Mouse (Mus musculus): Measurements from ENCODE around the gene Exoc1. TPM values are rescaled to one million over a fixed set of nuclear protein-coding genes. Genes with fewer than 3 reads are reported as not detected.

Gene Exoc1
- polyA plus RNA-seq, 1 experiment from 2014 or later, result 75.8 TPM

DNA sequence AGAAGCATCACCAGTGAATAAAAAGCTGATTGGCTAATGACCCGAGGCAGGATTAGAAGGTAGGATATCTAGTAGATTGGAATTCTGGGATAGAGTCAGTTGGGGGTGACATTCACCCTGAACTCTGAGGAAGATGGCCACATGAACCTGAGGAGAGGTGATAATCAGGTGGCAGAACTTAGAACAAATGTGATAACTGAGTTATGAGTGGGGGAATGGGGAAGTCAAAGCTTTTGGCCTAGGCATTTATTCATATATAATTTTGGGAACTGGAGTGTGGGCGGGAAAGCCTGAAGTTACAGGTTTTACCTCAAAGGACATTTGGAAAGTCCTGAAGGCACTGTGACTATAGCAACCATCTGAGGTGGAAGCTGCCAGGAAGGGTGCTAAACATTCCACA, 56.3 kb downstream of the Exoc1 start:
- H3K9me3 ChIP-seq (ENCODE audit: control insufficient read depth, low read length), result no peaks in the 10 kb centered on the region
- no peak overlapping the region for H3K4me3 ChIP-seq (replicated peaks; ENCODE audit: low read depth, low read length)
- DNase-seq (no peak), ATAC-seq (ENCODE audit: low FRiP score, low TSS enrichment) (no peak)
- no peak overlapping the region for H3K27ac ChIP-seq (replicated peaks; ENCODE audit: low read depth, low read length)
- no peak overlapping the region for H3K9ac ChIP-seq (replicated peaks; ENCODE audit: low read length)
- H3K36me3 ChIP-seq (ENCODE audit: control insufficient read depth, insufficient read depth, low read length), result no peaks in the 10 kb centered on the region
- WGBS, result 82% methylated on average over 2 of the region's 2 CpGs
- no peaks in the 10 kb centered on the region for H3K27me3 ChIP-seq (ENCODE audit: control insufficient read depth, insufficient read depth, low read length)
- H3K4me1 ChIP-seq (ENCODE audit: control insufficient read depth, insufficient read depth, low read length), result peaks cover 7% of the 10 kb centered on the region
- no peak overlapping the region for H3K4me2 ChIP-seq (ENCODE audit: low read length)

DNA sequence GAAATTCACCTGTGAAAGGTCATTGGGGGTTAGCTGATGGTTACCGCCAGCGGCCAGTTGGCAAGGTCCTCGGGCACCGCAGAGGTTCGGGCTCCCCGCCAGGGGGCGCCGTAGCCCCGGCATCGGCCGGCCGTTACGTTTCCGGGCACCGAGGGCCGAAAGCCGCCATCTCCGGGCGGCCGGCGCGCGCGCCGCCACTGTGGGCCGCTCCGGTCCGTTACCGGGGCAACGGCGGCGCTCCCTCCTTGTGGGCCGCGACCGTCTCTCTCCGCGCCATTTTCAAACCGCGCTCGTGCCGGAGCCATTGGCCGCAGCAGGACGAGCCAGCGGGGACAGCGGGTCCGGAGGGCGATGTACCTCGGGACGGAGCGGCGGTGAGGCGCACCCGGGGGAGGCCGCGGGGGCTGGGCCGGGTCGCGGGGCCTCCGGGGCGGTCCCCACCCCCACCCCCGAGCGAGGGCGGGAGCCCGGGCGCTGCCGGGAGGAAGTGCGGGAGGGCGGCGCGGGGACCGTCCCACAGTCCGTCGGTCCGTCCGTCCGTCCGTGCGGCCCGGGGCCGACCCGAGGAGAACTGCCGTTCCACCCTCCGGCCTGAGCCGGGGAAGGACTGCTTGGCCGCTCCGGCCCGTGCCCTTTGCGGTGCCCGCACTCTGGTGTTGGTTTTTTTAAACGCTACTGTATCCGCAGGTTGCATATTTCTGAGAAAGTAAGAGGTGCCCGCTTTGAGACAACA, 59.6 kb downstream of the Exoc1 start, which contains the start of gene Cep135:
Gene Cep135 (plus strand): TSS at position 148 of the 733 bp plus-strand sequence.
- ATAC-seq (ENCODE audit: low FRiP score, low TSS enrichment) (peak; percentile 96), DNase-seq (peak; percentile 96)
- H3K27me3 ChIP-seq (ENCODE audit: control insufficient read depth, insufficient read depth, low read length), result no peaks in the 10 kb centered on the region
- peaks cover 7% of the 10 kb centered on the region for H3K4me1 ChIP-seq (ENCODE audit: control insufficient read depth, insufficient read depth, low read length)
- peak within 1 kb of the TSS; percentile 80 for H3K4me2 ChIP-seq (ENCODE audit: low read length)
- peak within 1 kb of the TSS; percentile 77 for H3K27ac ChIP-seq (replicated peaks; ENCODE audit: low read depth, low read length)
- H3K9me3 ChIP-seq (ENCODE audit: control insufficient read depth, low read length), result no peaks in the 10 kb centered on the region
- peak within 1 kb of the TSS; percentile 83 for H3K4me3 ChIP-seq (replicated peaks; ENCODE audit: low read depth, low read length)
- H3K9ac ChIP-seq (replicated peaks; ENCODE audit: low read length), result peak within 1 kb of the TSS; percentile 74
- H3K36me3 ChIP-seq (ENCODE audit: control insufficient read depth, insufficient read depth, low read length), result peaks cover 7% of the 10 kb centered on the region
- under 1% methylated on average over 78 of the region's 92 CpGs for WGBS

DNA sequence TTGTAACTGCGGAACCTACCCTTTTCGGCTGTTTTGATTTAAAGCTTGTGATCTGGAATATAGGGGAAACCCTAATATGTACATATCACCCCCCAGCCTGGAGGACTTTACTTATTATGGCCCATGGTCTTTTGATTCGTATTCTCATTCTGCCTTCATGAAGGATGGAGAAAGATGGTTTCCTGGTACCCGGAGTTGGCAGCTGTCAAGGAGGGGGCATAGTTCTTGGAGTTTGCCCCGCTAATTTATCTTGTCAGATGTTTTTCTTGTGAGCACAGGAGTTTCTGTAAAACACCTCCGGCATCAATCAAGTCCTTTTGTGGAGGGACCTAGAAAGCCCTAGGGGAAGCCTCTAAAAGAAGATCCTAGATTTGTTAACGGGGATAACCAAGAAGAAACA, 60.2 kb downstream of the Exoc1 start:
- DNase-seq, result no peak
- peak overlapping the region; percentile 77; the same call in 1 of the 2 replicates for H3K27ac ChIP-seq (replicated peaks; ENCODE audit: low read depth, low read length)
- no peak for ATAC-seq (ENCODE audit: low FRiP score, low TSS enrichment)
- H3K9ac ChIP-seq (replicated peaks; ENCODE audit: low read length), result peak overlapping the region; percentile 74
- H3K4me1 ChIP-seq (ENCODE audit: control insufficient read depth, insufficient read depth, low read length), result peaks cover 7% of the 10 kb centered on the region
- 3% methylated on average over 7 of the region's 7 CpGs for WGBS
- peak overlapping the region; percentile 80 for H3K4me2 ChIP-seq (ENCODE audit: low read length)
- no peaks in the 10 kb centered on the region for H3K9me3 ChIP-seq (ENCODE audit: control insufficient read depth, low read length)
- H3K27me3 ChIP-seq (ENCODE audit: control insufficient read depth, insufficient read depth, low read length), result no peaks in the 10 kb centered on the region
- peaks cover 10% of the 10 kb centered on the region for H3K36me3 ChIP-seq (ENCODE audit: control insufficient read depth, insufficient read depth, low read length)
- peak overlapping the region; percentile 83 for H3K4me3 ChIP-seq (replicated peaks; ENCODE audit: low read depth, low read length)

DNA sequence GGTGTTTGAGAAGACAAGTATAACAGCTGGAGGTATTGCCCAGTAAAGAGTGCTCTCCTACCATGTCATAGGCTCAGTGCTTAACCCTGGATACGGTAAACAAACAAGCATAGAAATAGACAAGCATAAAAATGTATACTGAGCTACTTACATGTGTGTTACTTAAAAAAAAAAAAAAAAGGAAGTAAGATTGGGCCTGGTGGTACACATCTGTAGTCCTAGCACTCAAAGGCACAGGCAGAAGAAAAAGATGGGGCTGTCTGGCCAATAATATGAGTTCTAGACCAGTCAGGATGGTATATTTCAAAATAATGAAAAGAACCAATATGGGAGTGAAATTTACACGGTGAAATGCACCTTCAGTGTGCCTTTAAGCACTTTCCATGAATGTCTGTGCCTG, 60.9 kb downstream of the Exoc1 start:
- Histone ChIP-seq H3K27me3 (ENCODE audit: control insufficient read depth, insufficient read depth, low read length) (no peaks in the 10 kb centered on the region), H3K9me3 (ENCODE audit: control insufficient read depth, low read length) (no peaks in the 10 kb centered on the region), H3K9ac (replicated peaks; ENCODE audit: low read length) (no peak overlapping the region), H3K4me1 (ENCODE audit: control insufficient read depth, insufficient read depth, low read length) (peaks cover 7% of the 10 kb centered on the region), H3K27ac (replicated peaks; ENCODE audit: low read depth, low read length) (no peak overlapping the region), H3K36me3 (ENCODE audit: control insufficient read depth, insufficient read depth, low read length) (peaks cover 17% of the 10 kb centered on the region), H3K4me2 (ENCODE audit: low read length) (peak overlapping the region; percentile 80), H3K4me3 (replicated peaks; ENCODE audit: low read depth, low read length) (no peak overlapping the region; the same call in 1 of the 2 replicates)
- ATAC-seq (ENCODE audit: low FRiP score, low TSS enrichment), result no peak
- WGBS, result 83% methylated on average over 2 of the region's 2 CpGs
- no peak for DNase-seq

DNA sequence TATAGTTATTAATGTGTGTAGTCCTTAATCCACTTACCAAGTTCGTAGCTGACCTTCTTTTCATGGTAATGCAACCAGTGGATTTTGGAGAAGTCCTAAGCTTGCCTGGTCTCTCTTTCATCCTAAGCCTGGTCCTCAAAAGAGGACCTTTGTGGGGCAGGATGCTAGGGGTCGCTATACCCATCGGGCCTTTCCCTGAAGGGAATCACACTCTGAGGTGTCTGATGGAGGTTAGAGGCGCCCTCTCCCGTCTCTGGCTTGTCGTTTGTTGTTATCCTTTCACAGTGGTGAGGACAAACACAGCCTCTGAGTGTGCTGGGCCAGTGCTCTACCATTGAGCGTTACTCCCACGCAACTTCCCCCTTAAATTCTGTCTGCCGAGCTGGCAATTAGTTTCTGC, 62.8 kb downstream of the Exoc1 start:
- no peak overlapping the region for H3K4me2 ChIP-seq (ENCODE audit: low read length)
- peaks cover 35% of the 10 kb centered on the region for H3K36me3 ChIP-seq (ENCODE audit: control insufficient read depth, insufficient read depth, low read length)
- WGBS, result 57% methylated on average over 9 of the region's 9 CpGs
- no peak overlapping the region for H3K27ac ChIP-seq (replicated peaks; ENCODE audit: low read depth, low read length)
- no peak overlapping the region for H3K4me3 ChIP-seq (replicated peaks; ENCODE audit: low read depth, low read length)
- peaks cover 7% of the 10 kb centered on the region for H3K4me1 ChIP-seq (ENCODE audit: control insufficient read depth, insufficient read depth, low read length)
- no peaks in the 10 kb centered on the region for H3K9me3 ChIP-seq (ENCODE audit: control insufficient read depth, low read length)
- H3K27me3 ChIP-seq (ENCODE audit: control insufficient read depth, insufficient read depth, low read length), result no peaks in the 10 kb centered on the region
- no peak overlapping the region for H3K9ac ChIP-seq (replicated peaks; ENCODE audit: low read length)
- ATAC-seq (ENCODE audit: low FRiP score, low TSS enrichment) (no peak), DNase-seq (no peak)

DNA sequence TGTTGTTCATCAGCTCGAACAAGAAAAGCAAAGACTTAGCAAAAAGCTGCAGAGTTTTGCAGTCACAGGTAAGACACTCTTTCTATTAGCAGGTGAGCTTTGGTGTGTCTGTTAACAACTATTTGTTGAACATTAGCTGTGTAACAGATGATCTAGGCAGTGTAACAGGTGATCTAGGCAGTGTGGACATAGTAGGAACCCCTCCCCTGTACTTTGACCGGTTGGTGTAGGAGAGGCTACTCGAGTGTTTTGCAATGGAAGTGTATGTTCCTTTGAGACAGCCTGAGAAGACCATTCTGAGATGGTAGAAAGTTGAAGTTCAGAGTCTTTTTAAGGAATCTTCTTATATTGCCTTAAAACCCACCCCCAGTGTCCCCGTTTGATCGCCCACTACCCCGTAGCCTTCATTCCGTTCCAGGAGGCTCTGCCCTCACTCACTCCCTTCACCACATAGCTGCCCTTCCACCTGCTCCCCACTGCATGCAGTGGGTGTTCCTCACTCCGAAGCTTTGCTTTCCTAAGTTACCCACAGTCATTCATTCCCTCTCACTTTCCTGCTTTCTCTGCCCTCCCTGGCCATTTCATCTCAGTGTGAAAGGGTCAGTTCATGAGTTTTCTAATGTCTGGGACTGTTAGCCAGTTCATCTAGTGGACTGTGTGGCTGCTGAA, 80.7 kb downstream of the Exoc1 start:
- Histone ChIP-seq H3K9ac (replicated peaks; ENCODE audit: low read length) (no peak overlapping the region), H3K4me3 (replicated peaks; ENCODE audit: low read depth, low read length) (no peak overlapping the region), H3K36me3 (ENCODE audit: control insufficient read depth, insufficient read depth, low read length) (peaks cover 49% of the 10 kb centered on the region), H3K9me3 (ENCODE audit: control insufficient read depth, low read length) (no peaks in the 10 kb centered on the region), H3K4me1 (ENCODE audit: control insufficient read depth, insufficient read depth, low read length) (no peaks in the 10 kb centered on the region), H3K27ac (replicated peaks; ENCODE audit: low read depth, low read length) (no peak overlapping the region), H3K4me2 (ENCODE audit: low read length) (no peak overlapping the region), H3K27me3 (ENCODE audit: control insufficient read depth, insufficient read depth, low read length) (no peaks in the 10 kb centered on the region)
- WGBS, result 97% methylated on average over 8 of the region's 8 CpGs
- ATAC-seq (ENCODE audit: low FRiP score, low TSS enrichment), result no peak
- no peak for DNase-seq

DNA sequence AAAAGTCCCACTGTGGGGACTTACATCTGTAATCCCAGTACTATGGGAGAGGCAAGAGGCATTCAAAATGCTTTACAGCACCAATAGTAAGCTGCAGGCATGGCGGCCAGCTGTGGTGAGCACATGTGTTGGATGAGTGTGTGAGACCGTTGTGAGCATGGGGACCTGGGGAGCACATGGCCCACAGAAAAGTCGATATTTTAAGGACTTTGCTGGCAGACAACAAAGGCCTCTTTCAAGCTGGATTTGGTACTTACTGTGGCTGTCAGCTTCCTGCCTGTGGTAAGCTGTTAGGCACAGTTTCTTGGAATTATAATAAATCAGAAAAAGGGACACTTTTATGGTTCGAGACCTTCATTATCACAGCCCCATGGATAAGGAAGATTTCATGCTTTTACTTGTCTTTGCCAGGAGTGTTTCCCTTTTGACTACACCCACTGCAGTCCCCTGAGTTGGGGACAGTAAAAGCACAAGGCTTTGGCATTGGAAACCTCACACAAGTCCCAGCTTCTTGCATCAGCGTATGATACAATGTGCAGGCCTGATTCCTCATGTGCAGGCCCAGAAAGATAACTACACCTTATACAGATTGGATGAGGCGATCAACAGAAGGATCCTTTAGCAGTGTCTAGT, 83.9 kb downstream of the Exoc1 start:
- Histone ChIP-seq H3K36me3 (ENCODE audit: control insufficient read depth, insufficient read depth, low read length) (peaks cover 59% of the 10 kb centered on the region), H3K27ac (replicated peaks; ENCODE audit: low read depth, low read length) (no peak overlapping the region), H3K9ac (replicated peaks; ENCODE audit: low read length) (no peak overlapping the region), H3K9me3 (ENCODE audit: control insufficient read depth, low read length) (no peaks in the 10 kb centered on the region), H3K27me3 (ENCODE audit: control insufficient read depth, insufficient read depth, low read length) (no peaks in the 10 kb centered on the region), H3K4me3 (replicated peaks; ENCODE audit: low read depth, low read length) (no peak overlapping the region), H3K4me2 (ENCODE audit: low read length) (no peak overlapping the region), H3K4me1 (ENCODE audit: control insufficient read depth, insufficient read depth, low read length) (no peaks in the 10 kb centered on the region)
- DNase-seq (no peak), ATAC-seq (ENCODE audit: low FRiP score, low TSS enrichment) (no peak)
- 91% methylated on average over 6 of the region's 6 CpGs for WGBS

DNA sequence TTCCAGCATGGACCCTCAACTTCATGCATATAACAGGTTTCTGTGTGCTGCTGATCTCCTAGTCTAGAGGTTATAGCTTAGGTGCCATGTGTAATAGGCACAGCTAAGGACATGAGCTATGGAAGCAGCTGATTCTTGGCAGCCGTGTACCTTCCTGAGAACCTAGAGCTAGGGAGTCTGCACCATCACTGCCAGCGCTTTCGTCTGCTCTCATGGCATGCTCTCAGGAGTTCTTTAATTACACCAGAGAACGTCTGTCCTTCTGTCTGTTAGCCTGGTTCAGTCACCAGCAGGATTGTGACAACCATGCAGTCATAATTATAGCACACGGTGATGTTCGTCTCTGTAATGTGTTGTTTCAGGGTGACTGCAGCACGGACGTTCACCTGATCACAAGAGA, 86.2 kb downstream of the Exoc1 start:
- DNase-seq (no peak), ATAC-seq (ENCODE audit: low FRiP score, low TSS enrichment) (no peak)
- H3K4me3 ChIP-seq (replicated peaks; ENCODE audit: low read depth, low read length), result no peak overlapping the region
- H3K27ac ChIP-seq (replicated peaks; ENCODE audit: low read depth, low read length), result no peak overlapping the region
- WGBS, result 90% methylated on average over 8 of the region's 8 CpGs
- H3K9me3 ChIP-seq (ENCODE audit: control insufficient read depth, low read length), result no peaks in the 10 kb centered on the region
- no peak overlapping the region for H3K9ac ChIP-seq (replicated peaks; ENCODE audit: low read length)
- no peak overlapping the region for H3K4me2 ChIP-seq (ENCODE audit: low read length)
- H3K4me1 ChIP-seq (ENCODE audit: control insufficient read depth, insufficient read depth, low read length), result no peaks in the 10 kb centered on the region
- H3K36me3 ChIP-seq (ENCODE audit: control insufficient read depth, insufficient read depth, low read length), result peaks cover 50% of the 10 kb centered on the region
- H3K27me3 ChIP-seq (ENCODE audit: control insufficient read depth, insufficient read depth, low read length), result no peaks in the 10 kb centered on the region

Data from midbrain, embryonic 14.5 days (tissue).